17 mouse cellular contexts compared by ENCODE assay signal in genomic region chr17:45243103-45243502, GRCm38 (mm10).
A peak's percentile ranks its signal among the peaks of the same experiment; 100 is the strongest.
DNase-seq lines count a peak whose midpoint lies in the region; ATAC-seq and TF ChIP-seq lines count a peak whose summit lies in the region.
"Had no signal": no experiment of that assay in that cellular context is flagged by ENCODE, and none has a peak within 500 bp of the region (broad histone marks: within the 10 kb centered on the region; RNA-seq: fewer than 3 reads in every experiment).

No protein-coding gene starts in this region.

- no peak overlapping the region for H3K4me3 ChIP-seq in lung, embryonic 14.5 days (ENCODE audit: low read depth, low read length)
- H3K4me3 ChIP-seq in embryonic facial prominence, embryonic 12.5 days: no peak overlapping the region
- H3K4me3 ChIP-seq in intestine, embryonic 16.5 days (ENCODE audit: low read length): no peak overlapping the region
- no peak overlapping the region for H3K4me3 ChIP-seq in stomach, embryonic 14.5 days (ENCODE audit: low read depth, low read length)
- H3K4me3 ChIP-seq: forebrain, embryonic 12.5 days; liver, embryonic 15.5 days had no signal

- intact Hi-C loops in left cerebral cortex, postnatal 14 days (cut with DNase I): no loop called here

- TF ChIP-seq CTCF in lung, embryonic 14.5 days (IDR thresholded peaks at IDR 0.05; ENCODE audit: low read depth): no peak

- no peak for DNase-seq in lung, embryonic 14.5 days
- DNase-seq in lung, postnatal 36 days: no peak
- DNase-seq in left cerebral cortex, postnatal 14 days (ENCODE audit: low spot score in 2 of 2): no peak
- DNase-seq in spleen, postnatal 14 days (ENCODE audit: low spot score in 2 of 2): no peak
- DNase-seq: cerebellum, postnatal 10 days; heart, adult 11 months; kidney, adult 11 months; layer of hippocampus, adult 9-11 months; spleen, adult 18-20 months; thymus, postnatal 4 days had no signal

- H3K4me2 ChIP-seq in lung, embryonic 14.5 days: no peak overlapping the region
- no peak overlapping the region for H3K4me2 ChIP-seq in embryonic facial prominence, embryonic 12.5 days (replicated peaks)
- H3K4me2 ChIP-seq in intestine, embryonic 16.5 days (ENCODE audit: low read depth, low read length): no peak overlapping the region
- H3K4me2 ChIP-seq in stomach, embryonic 14.5 days (replicated peaks; ENCODE audit: low read depth, low read length): no peak overlapping the region
- H3K4me2 ChIP-seq: forebrain, embryonic 12.5 days; liver, embryonic 15.5 days had no signal

- H3K9me3 ChIP-seq in lung, embryonic 14.5 days (ENCODE audit: low read depth, low read length): no peaks in the 10 kb centered on the region
- H3K9me3 ChIP-seq in embryonic facial prominence, embryonic 12.5 days: no peaks in the 10 kb centered on the region
- no peaks in the 10 kb centered on the region for H3K9me3 ChIP-seq in intestine, embryonic 16.5 days (ENCODE audit: control insufficient read depth, low read length)
- H3K9me3 ChIP-seq in stomach, embryonic 14.5 days (ENCODE audit: control insufficient read depth, low read depth, low read length): no peaks in the 10 kb centered on the region
- H3K9me3 ChIP-seq: forebrain, embryonic 12.5 days; liver, embryonic 15.5 days had no signal

- no peak overlapping the region for H3K9ac ChIP-seq in lung, embryonic 14.5 days
- no peak overlapping the region for H3K9ac ChIP-seq in embryonic facial prominence, embryonic 12.5 days
- H3K9ac ChIP-seq in intestine, embryonic 16.5 days (ENCODE audit: low read depth, low read length): no peak overlapping the region
- no peak overlapping the region for H3K9ac ChIP-seq in stomach, embryonic 14.5 days (replicated peaks; ENCODE audit: low read depth, low read length)
- H3K9ac ChIP-seq: forebrain, embryonic 12.5 days; liver, embryonic 15.5 days had no signal

- H3K27me3 ChIP-seq in lung, embryonic 14.5 days (ENCODE audit: insufficient read depth, low read length): no peaks in the 10 kb centered on the region; the same call in 1 of the 2 replicates
- H3K27me3 ChIP-seq in embryonic facial prominence, embryonic 12.5 days: no peaks in the 10 kb centered on the region
- no peaks in the 10 kb centered on the region for H3K27me3 ChIP-seq in intestine, embryonic 16.5 days (replicated peaks; ENCODE audit: control insufficient read depth, insufficient read depth, low read length)
- no peaks in the 10 kb centered on the region for H3K27me3 ChIP-seq in stomach, embryonic 14.5 days (ENCODE audit: control insufficient read depth, insufficient read depth, low read length)
- H3K27me3 ChIP-seq: forebrain, embryonic 12.5 days; liver, embryonic 15.5 days had no signal

- H3K36me3 ChIP-seq in lung, embryonic 14.5 days (ENCODE audit: insufficient read depth): no peaks in the 10 kb centered on the region
- H3K36me3 ChIP-seq in embryonic facial prominence, embryonic 12.5 days: no peaks in the 10 kb centered on the region
- no peaks in the 10 kb centered on the region for H3K36me3 ChIP-seq in intestine, embryonic 16.5 days (ENCODE audit: control insufficient read depth, insufficient read depth, low read length)
- H3K36me3 ChIP-seq in stomach, embryonic 14.5 days (ENCODE audit: control insufficient read depth, insufficient read depth, low read length): no peaks in the 10 kb centered on the region
- H3K36me3 ChIP-seq: forebrain, embryonic 12.5 days; liver, embryonic 15.5 days had no signal

- no peak overlapping the region for H3K27ac ChIP-seq in lung, embryonic 14.5 days (ENCODE audit: low read depth)
- H3K27ac ChIP-seq in embryonic facial prominence, embryonic 12.5 days: peak overlapping the region; percentile 65; the same call in 1 of the 2 replicates
- H3K27ac ChIP-seq in intestine, embryonic 16.5 days (ENCODE audit: low read length): no peak overlapping the region
- no peak overlapping the region for H3K27ac ChIP-seq in stomach, embryonic 14.5 days (ENCODE audit: low read length)
- H3K27ac ChIP-seq: forebrain, embryonic 12.5 days; liver, embryonic 15.5 days had no signal

- ATAC-seq in lung, embryonic 14.5 days (ENCODE audit: insufficient read depth): peak; percentile 37
- ATAC-seq in embryonic facial prominence, embryonic 12.5 days (ENCODE audit: insufficient number of reproducible peaks, insufficient read depth, low FRiP score, low TSS enrichment): 0 out of 2 replicates have a peak, but pooled peaks have one; percentile 43
- peak; percentile 26; the same call in 1 of the 2 replicates for ATAC-seq in intestine, embryonic 16.5 days
- peak; percentile 59; the same call in 1 of the 2 replicates for ATAC-seq in stomach, embryonic 14.5 days (ENCODE audit: insufficient number of reproducible peaks, insufficient read depth, low FRiP score, low read depth)
- no peak for ATAC-seq in megakaryocyte-erythroid progenitor cell, adult 5-6 weeks (replicated peaks; ENCODE audit: low FRiP score, low TSS enrichment, poor library complexity, severe bottlenecking)
- ATAC-seq: midbrain, embryonic 16.5 days had no signal

- 34% methylated on average over 7 of the region's 7 CpGs for WGBS in lung, embryonic 14.5 days
- WGBS in embryonic facial prominence, embryonic 12.5 days: 33% methylated on average over 7 of the region's 7 CpGs
- WGBS in intestine, embryonic 16.5 days: 43% methylated on average over 7 of the region's 7 CpGs
- 30% methylated on average over 7 of the region's 7 CpGs for WGBS in stomach, embryonic 14.5 days

- peaks cover 9% of the 10 kb centered on the region; the same call in 1 of the 2 replicates for H3K4me1 ChIP-seq in lung, embryonic 14.5 days (ENCODE audit: insufficient read depth)
- H3K4me1 ChIP-seq in embryonic facial prominence, embryonic 12.5 days: peaks cover 16% of the 10 kb centered on the region
- H3K4me1 ChIP-seq in intestine, embryonic 16.5 days (ENCODE audit: control insufficient read depth, insufficient read depth, low read length): no peaks in the 10 kb centered on the region
- H3K4me1 ChIP-seq in stomach, embryonic 14.5 days (ENCODE audit: control insufficient read depth, insufficient read depth, low read length): peaks cover 2% of the 10 kb centered on the region; the same call in 1 of the 2 replicates
- H3K4me1 ChIP-seq: liver, embryonic 15.5 days had no signal
